13 mouse cellular contexts compared by ENCODE assay signal in the genomic region with DNA sequence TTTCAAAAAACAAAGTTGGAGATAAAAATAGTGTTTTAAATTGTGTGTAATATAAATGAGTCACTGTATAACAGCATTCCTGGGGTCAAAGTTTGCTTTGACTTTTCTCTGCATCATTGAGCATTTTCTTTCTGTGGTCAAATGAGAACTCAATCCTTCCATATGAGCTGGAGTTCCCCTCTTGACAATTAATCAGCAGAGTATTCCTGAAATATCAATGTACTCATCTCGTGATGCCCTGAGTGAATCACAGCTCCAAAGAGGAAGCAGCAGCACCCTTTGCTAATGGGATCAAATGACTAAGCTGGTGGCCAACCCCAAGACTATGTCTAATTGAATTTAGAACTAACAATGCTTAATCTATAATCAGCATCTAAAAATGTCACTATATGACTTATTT.
"Had no signal": no experiment of that assay in that cellular context is flagged by ENCODE, and none has a peak within 500 bp of the region (broad histone marks: within the 10 kb centered on the region; RNA-seq: fewer than 3 reads in every experiment).

No protein-coding gene starts in this region.

- H3K27me3 ChIP-seq: liver, embryonic 13.5 days; midbrain, embryonic 12.5 days; midbrain, embryonic 15.5 days; neural tube, embryonic 13.5 days; stomach, embryonic 15.5 days had no signal

- ATAC-seq: midbrain, embryonic 15.5 days had no signal

- H3K4me2 ChIP-seq: liver, embryonic 13.5 days; midbrain, embryonic 12.5 days; midbrain, embryonic 15.5 days; neural tube, embryonic 13.5 days; stomach, embryonic 15.5 days had no signal

- H3K36me3 ChIP-seq: liver, embryonic 13.5 days; midbrain, embryonic 12.5 days; midbrain, embryonic 15.5 days; neural tube, embryonic 13.5 days; stomach, embryonic 15.5 days had no signal

- DNase-seq: kidney, adult 2 months; kidney, postnatal 25 days; liver, embryonic 13.5 days; lung, adult 2 months; lung, postnatal 14 days; retina, postnatal 1 day; right cerebral cortex, postnatal 25 days; spleen, adult 18-20 months; thymus, postnatal 25 days had no signal

- H3K4me3 ChIP-seq: liver, embryonic 13.5 days; midbrain, embryonic 12.5 days; midbrain, embryonic 15.5 days; neural tube, embryonic 13.5 days; stomach, embryonic 15.5 days had no signal
